Mouse (Mus musculus) embryonic facial prominence, embryonic 14.5 days (tissue): Measurements from ENCODE around the gene Krtap19-4. TPM values are rescaled to one million over a fixed set of nuclear protein-coding genes. Genes with fewer than 3 reads are reported as not detected.

Experiments
- ATAC-seq: fragments of 200-750 bp; cut with Nextera tagmentation; 2 replicates; pipeline ENCODE4 v1.8.0; 2017; ENCODE audit warnings: low read depth, moderate number of reproducible peaks, moderate TSS enrichment
- DNase-seq: peaks from one replicate; pipeline ENCODE4 v3.0.0-alpha.2; 2015; ENCODE audit warnings: low spot score
- H3K27ac ChIP-seq: fragments of 300-500 bp; sonication (generic); replicated peaks from 2 replicates; pipeline ENCODE4 v1.5.1; 2014; ENCODE audit warnings: low read depth, mild to moderate bottlenecking, low read length, moderate library complexity
- H3K27me3 ChIP-seq: fragments of 300-500 bp; sonication (generic); replicated peaks from 2 replicates; pipeline ENCODE4 v1.6.1; 2014; ENCODE audit warnings: low read length; ENCODE audit not compliant: control insufficient read depth, insufficient read depth
- H3K36me3 ChIP-seq: fragments of 300-500 bp; sonication (generic); 2 replicates; pipeline ENCODE4 v1.6.1; 2014; ENCODE audit warnings: low read length, mixed read lengths; ENCODE audit not compliant: control insufficient read depth, insufficient read depth
- H3K4me1 ChIP-seq: fragments of 300-500 bp; sonication (generic); 2 replicates; pipeline ENCODE4 v1.6.1; 2014; ENCODE audit warnings: antibody characterized with exemption, low read length; ENCODE audit not compliant: control insufficient read depth, insufficient read depth
- H3K4me2 ChIP-seq: fragments of 300-500 bp; sonication (generic); 2 replicates; pipeline ENCODE4 v1.6.1; 2014; ENCODE audit warnings: low read depth, mild to moderate bottlenecking, low read length, moderate library complexity, mixed read lengths
- H3K4me3 ChIP-seq: fragments of 300-500 bp; sonication (generic); 2 replicates; pipeline ENCODE4 v1.5.1; 2014; ENCODE audit warnings: low read depth, mild to moderate bottlenecking, low read length
- H3K9ac ChIP-seq: fragments of 300-500 bp; sonication (generic); 2 replicates; pipeline ENCODE4 v1.6.1; 2014; ENCODE audit warnings: low read depth, mild to moderate bottlenecking, low read length, moderate library complexity, mixed read lengths
- H3K9me3 ChIP-seq: fragments of 300-500 bp; sonication (generic); 2 replicates; pipeline ENCODE4 v1.6.1; 2016; ENCODE audit warnings: low read length; ENCODE audit not compliant: control insufficient read depth
- WGBS: fragments of 180-500 bp; shearing (Covaris S2); extraction: QIAGEN DNeasy Blood & Tissue Kit; methylation state at CpG from one replicate; pipeline ENCODE4 v1.1.7; 2014; 5-methylcytosine and 5-hydroxymethylcytosine counted together
- polyA plus RNA-seq: library from polyadenylated mRNA; unstranded; fragments of >200 nt; fragmentation: Nextera tagmentation; extraction: Ambion mirVana; gene quantifications from 2 replicates; pipeline ENCODE4 v1.2.1, GENCODE M21; 2014

The Krtap19-4 gene
- not detected in 2 replicates for polyA plus RNA-seq

DNA sequence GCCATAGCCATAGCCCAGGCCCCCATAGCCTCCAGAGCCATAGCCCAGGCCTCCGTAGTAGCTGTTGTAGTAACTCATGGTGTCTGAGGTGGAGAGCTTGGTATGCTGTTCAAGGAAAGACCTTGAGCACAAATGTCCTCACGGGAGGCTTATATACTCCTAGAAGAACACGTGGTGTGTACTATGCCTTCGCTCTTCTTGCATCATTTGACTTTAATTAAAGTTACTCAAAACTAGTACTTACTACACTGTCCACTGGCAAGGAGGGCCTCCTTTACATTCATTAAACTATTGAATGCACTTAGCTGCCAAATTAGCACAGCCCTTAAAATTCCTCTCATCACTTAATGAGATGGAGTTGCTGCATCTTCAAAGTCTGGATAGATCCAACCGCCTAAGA is at the start of gene Krtap19-4:
Gene Krtap19-4, minus strand, starts transcription at position 101 of the 400 bp plus-strand sequence.
- 86% methylated on average over 5 of the region's 5 CpGs for WGBS
- no peaks in the 10 kb centered on the region for H3K9me3 ChIP-seq
- no peaks in the 10 kb centered on the region for H3K27me3 ChIP-seq

DNA sequence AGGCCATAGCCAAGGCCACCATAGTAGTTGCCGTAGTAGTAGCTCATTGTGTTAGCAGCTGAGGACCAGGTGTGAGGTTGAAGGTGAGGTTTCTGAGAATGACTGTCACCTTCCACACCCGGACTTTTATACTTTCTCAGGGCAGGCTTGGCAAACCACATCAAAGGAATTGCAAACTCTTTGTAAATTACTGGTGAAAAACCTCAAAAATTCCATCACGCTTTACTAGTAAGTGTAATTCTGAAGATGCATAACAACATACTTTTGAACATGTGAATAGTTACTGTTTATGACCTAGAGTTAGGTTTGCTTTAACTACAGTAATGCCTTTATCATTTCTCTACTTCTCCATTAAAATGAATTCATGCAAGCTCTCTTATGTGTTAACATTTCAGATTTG is 47.3 kb upstream of the Krtap19-4 start, which contains the start of gene Krtap19-9b:
Gene Krtap19-9b, minus strand, starts transcription at position 101 of the 400 bp plus-strand sequence.
- ATAC-seq, result no peak
- Histone ChIP-seq H3K36me3 (no peaks in the 10 kb centered on the region), H3K4me2 (no peak within 1 kb of the TSS), H3K27ac (no peak within 1 kb of the TSS), H3K4me1 (no peaks in the 10 kb centered on the region), H3K9me3 (no peaks in the 10 kb centered on the region), H3K27me3 (no peaks in the 10 kb centered on the region), H3K4me3 (no peak within 1 kb of the TSS), H3K9ac (no peak within 1 kb of the TSS)
- 79% methylated on average over 3 of the region's 3 CpGs for WGBS
- no peak for DNase-seq

More for the DNA sequence above, at the start of gene Krtap19-4:
- Histone ChIP-seq H3K27ac (no peak within 1 kb of the TSS), H3K36me3 (no peaks in the 10 kb centered on the region), H3K4me3 (no peak within 1 kb of the TSS), H3K4me2 (no peak within 1 kb of the TSS), H3K9ac (no peak within 1 kb of the TSS), H3K4me1 (no peaks in the 10 kb centered on the region)
- ATAC-seq, result no peak
- no peak for DNase-seq

DNA sequence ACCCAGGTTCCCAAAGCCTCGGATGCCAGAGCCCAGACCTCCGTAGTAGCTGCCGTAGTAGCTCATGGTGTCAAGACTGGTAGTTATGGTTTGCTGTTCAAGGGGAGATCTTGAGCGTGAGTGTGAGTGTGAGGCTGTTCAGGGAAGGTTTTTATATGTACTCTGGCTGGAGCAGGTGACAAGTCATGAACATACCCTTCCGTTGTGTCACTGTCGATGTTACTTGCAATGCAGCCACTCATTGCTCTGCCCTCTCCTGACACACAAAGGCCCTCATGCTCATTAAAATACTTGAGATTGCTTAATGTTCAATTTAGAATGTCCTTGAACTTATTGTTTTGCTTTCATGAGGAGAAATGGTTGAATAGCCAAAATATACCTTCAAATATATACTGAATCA is 11.5 kb upstream of the Krtap19-4 start, which contains the start of gene Krtap19-5:
Gene Krtap19-5, minus strand, starts transcription at position 101 of the 400 bp plus-strand sequence.
- H3K27ac ChIP-seq, result no peak within 1 kb of the TSS
- DNase-seq, result no peak
- no peaks in the 10 kb centered on the region for H3K9me3 ChIP-seq
- no peak within 1 kb of the TSS for H3K9ac ChIP-seq
- no peak within 1 kb of the TSS for H3K4me2 ChIP-seq
- 93% methylated on average over 6 of the region's 6 CpGs for WGBS
- no peak within 1 kb of the TSS for H3K4me3 ChIP-seq
- H3K27me3 ChIP-seq, result no peaks in the 10 kb centered on the region
- no peak for ATAC-seq
- no peaks in the 10 kb centered on the region for H3K4me1 ChIP-seq
- H3K36me3 ChIP-seq, result no peaks in the 10 kb centered on the region

GRCm38 (mm10) chr16:88886870-88887269 is 2.0 kb upstream of the Krtap19-4 start:
- Histone ChIP-seq H3K27me3 (no peaks in the 10 kb centered on the region), H3K9ac (no peak overlapping the region), H3K9me3 (no peaks in the 10 kb centered on the region), H3K36me3 (no peaks in the 10 kb centered on the region), H3K4me3 (no peak overlapping the region), H3K27ac (no peak overlapping the region), H3K4me1 (no peaks in the 10 kb centered on the region), H3K4me2 (no peak overlapping the region)
- DNase-seq (peak; percentile 2), ATAC-seq (no peak)
- WGBS, result 69% methylated on average over 6 of the region's 6 CpGs

- H3K27me3 ChIP-seq, result no peaks in the 10 kb centered on the region
- no peak for DNase-seq
- H3K9me3 ChIP-seq, result no peaks in the 10 kb centered on the region
- H3K36me3 ChIP-seq, result no peaks in the 10 kb centered on the region
- H3K27ac ChIP-seq, result no peak within 1 kb of the TSS
- H3K4me3 ChIP-seq, result no peak within 1 kb of the TSS
- H3K4me1 ChIP-seq, result no peaks in the 10 kb centered on the region
- ATAC-seq, result no peak
- no peak within 1 kb of the TSS for H3K4me2 ChIP-seq
- H3K9ac ChIP-seq, result no peak within 1 kb of the TSS
- 92% methylated on average over 2 of the region's 2 CpGs for whole genome bisulfite sequencing
Measured at GRCm38 (mm10) chr16:88877938-88878337, 7.0 kb downstream of the Krtap19-4 start, which contains the start of gene Krtap19-3. Gene Krtap19-3, minus strand, starts transcription at chr16:88878038.

DNA sequence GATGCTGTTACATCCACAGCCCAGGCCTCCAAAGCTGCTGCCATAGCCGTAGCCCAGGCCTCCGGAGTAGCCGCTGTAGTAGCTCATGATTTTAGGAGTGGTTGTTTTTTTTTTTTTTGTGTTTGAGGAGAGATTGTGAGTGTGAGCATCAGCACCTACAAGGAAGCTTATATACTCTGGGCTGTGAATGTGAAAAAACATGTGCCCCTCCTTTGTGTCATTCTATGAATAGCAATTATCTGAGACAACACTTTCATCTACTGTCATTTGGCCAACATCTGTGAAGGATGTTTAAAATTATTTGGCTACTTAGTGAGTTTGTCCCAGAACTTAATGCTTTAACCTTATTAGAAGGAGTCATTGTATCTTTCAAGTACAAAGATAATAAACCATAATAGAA is 10.7 kb downstream of the Krtap19-4 start, which contains the start of gene Krtap19-2:
Gene Krtap19-2, minus strand, starts transcription at position 101 of the 400 bp plus-strand sequence.
- ATAC-seq, result no peak
- H3K36me3 ChIP-seq, result no peaks in the 10 kb centered on the region
- WGBS, result 93% methylated on average over 3 of the region's 3 CpGs

DNA sequence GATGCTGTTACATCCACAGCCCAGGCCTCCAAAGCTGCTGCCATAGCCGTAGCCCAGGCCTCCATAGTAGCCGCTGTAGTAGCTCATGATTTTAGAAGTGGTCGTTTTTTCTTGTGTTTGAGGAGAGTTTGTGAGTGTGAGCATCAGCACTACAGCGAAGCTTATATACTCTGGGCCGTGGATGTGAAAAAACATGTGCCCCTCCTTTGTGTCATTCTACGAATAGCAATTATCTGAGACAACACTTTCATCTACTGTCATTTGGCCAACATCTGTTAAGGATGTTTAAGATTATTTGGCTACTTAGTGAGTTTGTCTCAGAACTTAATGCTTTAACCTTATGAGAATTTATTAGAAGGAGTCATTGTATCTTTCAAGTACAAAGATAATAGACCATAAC is 15.6 kb downstream of the Krtap19-4 start, which contains the start of gene Krtap19-1:
Gene Krtap19-1, minus strand, starts transcription at position 101 of the 400 bp plus-strand sequence.
- no peak within 1 kb of the TSS for H3K9ac ChIP-seq
- H3K4me2 ChIP-seq, result no peak within 1 kb of the TSS
- H3K4me3 ChIP-seq, result no peak within 1 kb of the TSS
- DNase-seq (no peak), ATAC-seq (no peak)
- no peaks in the 10 kb centered on the region for H3K27me3 ChIP-seq
- no peaks in the 10 kb centered on the region for H3K9me3 ChIP-seq
- no peaks in the 10 kb centered on the region for H3K36me3 ChIP-seq
- 77% methylated on average over 6 of the region's 6 CpGs for WGBS
- H3K4me1 ChIP-seq, result no peaks in the 10 kb centered on the region
- H3K27ac ChIP-seq, result no peak within 1 kb of the TSS

More for the DNA sequence above, 10.7 kb downstream of the Krtap19-4 start, which contains the start of gene Krtap19-2:
- H3K9ac ChIP-seq, result no peak within 1 kb of the TSS
- DNase-seq, result no peak
- H3K27me3 ChIP-seq, result no peaks in the 10 kb centered on the region
- H3K4me3 ChIP-seq, result no peak within 1 kb of the TSS
- no peak within 1 kb of the TSS for H3K27ac ChIP-seq
- H3K4me2 ChIP-seq, result no peak within 1 kb of the TSS
- H3K4me1 ChIP-seq, result no peaks in the 10 kb centered on the region
- H3K9me3 ChIP-seq, result no peaks in the 10 kb centered on the region

- ATAC-seq, result no peak
- Histone ChIP-seq H3K9me3 (no peaks in the 10 kb centered on the region), H3K4me3 (no peak overlapping the region), H3K4me2 (no peak overlapping the region), H3K36me3 (no peaks in the 10 kb centered on the region), H3K4me1 (no peaks in the 10 kb centered on the region), H3K9ac (no peak overlapping the region), H3K27me3 (no peaks in the 10 kb centered on the region), H3K27ac (no peak overlapping the region)
- no peak for DNase-seq
- WGBS, result 90% methylated on average over 4 of the region's 4 CpGs
Measured at GRCm38 (mm10) chr16:88864887-88865407, 19.9 kb downstream of the Krtap19-4 start.

DNA sequence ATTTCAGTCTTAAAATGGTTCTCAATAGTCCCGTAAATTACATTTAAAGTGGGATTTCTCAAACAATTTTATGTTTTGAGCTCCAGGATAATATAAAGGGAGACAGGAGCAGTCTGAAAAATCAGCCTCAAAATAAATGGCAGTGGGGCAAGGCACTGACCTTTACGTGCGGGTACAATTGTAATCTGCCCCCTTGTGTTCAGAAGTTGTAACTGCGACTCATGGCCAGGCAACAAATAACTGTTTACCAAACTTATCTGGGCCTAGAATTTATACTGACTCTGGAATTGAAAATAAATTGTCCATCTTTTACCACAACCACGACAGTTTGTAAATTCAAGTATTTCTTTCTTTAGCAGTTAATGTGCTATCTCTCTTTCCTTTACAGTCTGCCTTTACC is 33.4 kb downstream of the Krtap19-4 start:
- Histone ChIP-seq H3K9me3 (no peaks in the 10 kb centered on the region), H3K36me3 (no peaks in the 10 kb centered on the region), H3K27me3 (no peaks in the 10 kb centered on the region), H3K4me1 (no peaks in the 10 kb centered on the region), H3K9ac (no peak overlapping the region), H3K4me3 (no peak overlapping the region), H3K27ac (no peak overlapping the region), H3K4me2 (no peak overlapping the region)
- DNase-seq (peak; percentile 17), ATAC-seq (no peak)
- 14% methylated on average over 5 of the region's 5 CpGs for WGBS
